Mouse (Mus musculus): ENCODE measurements around the gene Ddah1.

Ddah1 gene

GRCm38 (mm10) chr3:145816807-145817206 is 58.3 kb downstream of the Ddah1 start:
- DNase-seq (ENCODE audit: low spot score in 2 of 2): no peak

- DNase-seq (ENCODE audit: low spot score in 2 of 2): no peak
Observed at GRCm38 (mm10) chr3:145817276-145817675, 58.8 kb downstream of the Ddah1 start.

GRCm38 (mm10) chr3:145820439-145820838 is 62.0 kb downstream of the Ddah1 start:
- no peak for DNase-seq (ENCODE audit: low spot score in 2 of 2)

GRCm38 (mm10) chr3:145820938-145821337 is 62.5 kb downstream of the Ddah1 start:
- DNase-seq (ENCODE audit: low spot score in 2 of 2): no peak

GRCm38 (mm10) chr3:145822201-145822600 is 63.7 kb downstream of the Ddah1 start:
- no peak for DNase-seq (ENCODE audit: low spot score in 2 of 2)

GRCm38 (mm10) chr3:145823661-145824060 is 65.2 kb downstream of the Ddah1 start:
- no peak for DNase-seq (ENCODE audit: low spot score in 2 of 2)

- no peak for DNase-seq (ENCODE audit: low spot score in 2 of 2)
Observed at GRCm38 (mm10) chr3:145825416-145826055, 67.1 kb downstream of the Ddah1 start.

- no peak for DNase-seq (ENCODE audit: low spot score in 2 of 2)
Observed at GRCm38 (mm10) chr3:145827191-145828045, 68.9 kb downstream of the Ddah1 start.

GRCm38 (mm10) chr3:145828906-145829305 is 70.4 kb downstream of the Ddah1 start:
- no peak for DNase-seq (ENCODE audit: low spot score in 2 of 2)

- DNase-seq (ENCODE audit: low spot score in 2 of 2): peak; percentile 19 to 27
Observed at GRCm38 (mm10) chr3:145833948-145834538, 75.6 kb downstream of the Ddah1 start.

GRCm38 (mm10) chr3:145838281-145838680 is 79.8 kb downstream of the Ddah1 start:
- no peak for DNase-seq (ENCODE audit: low spot score in 2 of 2)

GRCm38 (mm10) chr3:145841961-145842710 is 83.7 kb downstream of the Ddah1 start:
- no peak for DNase-seq (ENCODE audit: low spot score in 2 of 2)

GRCm38 (mm10) chr3:145843836-145844235 is 85.4 kb downstream of the Ddah1 start:
- DNase-seq (ENCODE audit: low spot score in 2 of 2): no peak

GRCm38 (mm10) chr3:145844891-145845290 is 86.4 kb downstream of the Ddah1 start:
- no peak for DNase-seq (ENCODE audit: low spot score in 2 of 2)

GRCm38 (mm10) chr3:145846255-145846654 is 87.8 kb downstream of the Ddah1 start:
- no peak for DNase-seq (ENCODE audit: low spot score in 2 of 2)

GRCm38 (mm10) chr3:145852041-145852440 is 93.6 kb downstream of the Ddah1 start:
- DNase-seq (ENCODE audit: low spot score in 2 of 2): no peak

GRCm38 (mm10) chr3:145852800-145853199 is 94.3 kb downstream of the Ddah1 start:
- no peak for DNase-seq (ENCODE audit: low spot score in 2 of 2)

- no peak for DNase-seq (ENCODE audit: low spot score in 2 of 2)
Observed at GRCm38 (mm10) chr3:145853713-145854112, 95.2 kb downstream of the Ddah1 start.

- no peak for DNase-seq (ENCODE audit: low spot score in 2 of 2)
Observed at GRCm38 (mm10) chr3:145854427-145854826, 96.0 kb downstream of the Ddah1 start.

GRCm38 (mm10) chr3:145855299-145855698 is 96.8 kb downstream of the Ddah1 start:
- no peak for DNase-seq (ENCODE audit: low spot score in 2 of 2)

GRCm38 (mm10) chr3:145858388-145858787 is 99.9 kb downstream of the Ddah1 start:
- DNase-seq (ENCODE audit: low spot score in 2 of 2): no peak

- no peak for DNase-seq (ENCODE audit: low spot score in 2 of 2)
Observed at GRCm38 (mm10) chr3:145862521-145862920, 104.0 kb downstream of the Ddah1 start.
